Mouse (Mus musculus) C2C12 (cell line): ENCODE results near the gene Trat1. TPM values are rescaled to one million over a fixed set of nuclear protein-coding genes. Genes with fewer than 3 reads are reported as not detected.

Source experiments
- H3K27me3 ChIP-seq: one replicate; pipeline ENCODE4 v1.6.1; 2011; ENCODE audit not compliant: control insufficient read depth, insufficient read depth, insufficient read length
- H3K36me3 ChIP-seq: one replicate; pipeline ENCODE4 v1.6.1; 2011; ENCODE audit not compliant: control insufficient read depth, insufficient read depth
- H3K4me3 ChIP-seq: one replicate; pipeline ENCODE4 v1.5.1; 2011; ENCODE audit warnings: mild to moderate bottlenecking, control low read depth; ENCODE audit not compliant: poor library complexity, insufficient read depth, severe bottlenecking
- H3K79me2 ChIP-seq: one replicate; pipeline ENCODE4 v1.6.1; 2011; ENCODE audit not compliant: control insufficient read depth, insufficient read depth
- H3K79me3 ChIP-seq: one replicate; pipeline ENCODE4 v1.6.1; 2011; ENCODE audit warnings: low read depth, control low read depth
- H3ac ChIP-seq: one replicate; pipeline ENCODE3; 2011; ENCODE audit warnings: low read depth; ENCODE audit not compliant: control insufficient read depth, insufficient read length
- CEBPB ChIP-seq: IDR thresholded peaks from one replicate; pipeline ENCODE4 v1.6.1; 2011; ENCODE audit warnings: low read depth, mild to moderate bottlenecking, control low read depth, moderate library complexity
- CTCF ChIP-seq: IDR thresholded peaks from one replicate; pipeline ENCODE4 v1.5.1; 2011; ENCODE audit not compliant: control insufficient read depth, insufficient read depth, insufficient read length
- FOSL1 ChIP-seq: IDR thresholded peaks from one replicate; pipeline ENCODE4 v1.8.0; 2011; ENCODE audit warnings: mild to moderate bottlenecking, low read length; ENCODE audit not compliant: poor library complexity, insufficient read depth, severe bottlenecking
- MAX ChIP-seq: IDR thresholded peaks from one replicate; pipeline ENCODE4 v1.6.1; 2011; ENCODE audit warnings: mild to moderate bottlenecking, control low read depth
- MYOD1 ChIP-seq: IDR thresholded peaks from one replicate; pipeline ENCODE4 v1.6.1; 2011; ENCODE audit warnings: low read depth; ENCODE audit not compliant: control insufficient read depth, insufficient read length
- MYOG ChIP-seq: IDR thresholded peaks from one replicate; pipeline ENCODE4 v1.6.1; 2011; ENCODE audit not compliant: control insufficient read depth, insufficient read length; ENCODE audit errors: extremely low read depth
- USF1 ChIP-seq: IDR thresholded peaks from one replicate; pipeline ENCODE4 v1.6.1; 2011; ENCODE audit warnings: low read depth, mild to moderate bottlenecking, control low read depth, moderate library complexity
- polyA plus RNA-seq: library from polyadenylated mRNA; unstranded; fragments of >200 nt; fragmentation: generic; extraction: Trizol; gene quantifications from one replicate; pipeline ENCODE4 v1.2.1, GENCODE M21; 2012; ENCODE audit warnings: missing spikeins

The Trat1 gene
- polyA plus RNA-seq, 1 experiment: not detected

DNA sequence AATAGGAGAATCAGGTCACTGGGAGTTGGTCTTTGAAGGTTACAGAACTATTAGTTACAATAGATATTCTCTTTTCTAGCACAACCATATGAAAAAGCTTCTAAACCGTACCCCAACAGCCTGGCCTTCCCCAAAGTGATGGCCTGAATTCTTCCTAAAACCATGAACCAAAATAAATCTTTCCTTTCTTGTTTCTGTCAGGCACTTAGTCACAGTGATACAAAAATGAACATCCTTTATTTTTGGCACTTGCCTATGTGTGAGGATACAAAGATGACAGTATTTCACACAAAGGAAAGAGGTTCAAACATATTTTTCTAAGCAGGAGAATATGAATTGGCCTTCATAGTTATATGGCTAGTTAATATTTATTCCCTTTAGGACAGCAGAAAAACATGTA is 33.6 kb upstream of the Trat1 start:
- H3K36me3 ChIP-seq: no peaks in the 10 kb centered on the region
- no peaks in the 10 kb centered on the region for H3K79me2 ChIP-seq
- TF ChIP-seq MYOG: no peak
- TF ChIP-seq CEBPB: no peak
- TF ChIP-seq CTCF: no peak
- no peak for TF ChIP-seq USF1
- TF ChIP-seq MAX: no peak
- TF ChIP-seq MYOD1: no peak
- TF ChIP-seq FOSL1: no peak
- no peaks in the 10 kb centered on the region for H3K27me3 ChIP-seq
- H3K79me3 ChIP-seq: no peaks in the 10 kb centered on the region
- H3K4me3 ChIP-seq: no peak overlapping the region
- no peak overlapping the region for H3ac ChIP-seq

DNA sequence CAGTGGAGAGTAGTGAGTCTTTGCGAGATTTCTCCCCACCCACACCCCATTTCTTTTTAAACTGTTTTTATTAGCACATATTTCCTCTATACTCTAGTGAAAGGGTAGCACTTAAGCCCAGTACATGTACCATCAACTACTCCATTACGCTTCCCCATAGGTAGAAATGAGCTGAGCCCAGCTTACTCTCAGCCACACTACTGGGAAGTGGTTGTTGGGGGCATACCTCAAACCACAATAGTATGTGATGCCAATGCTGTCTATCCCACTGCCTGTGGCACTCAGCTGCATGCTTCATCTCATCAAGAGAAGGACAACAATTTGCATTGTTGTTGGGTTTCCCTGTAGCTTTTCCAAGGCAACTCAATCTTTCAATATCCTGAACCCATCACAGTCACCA is 29.1 kb upstream of the Trat1 start:
- H3K36me3 ChIP-seq: no peaks in the 10 kb centered on the region
- no peaks in the 10 kb centered on the region for H3K79me3 ChIP-seq
- H3ac ChIP-seq: no peak overlapping the region
- no peaks in the 10 kb centered on the region for H3K27me3 ChIP-seq
- no peak overlapping the region for H3K4me3 ChIP-seq
- no peaks in the 10 kb centered on the region for H3K79me2 ChIP-seq
- TF ChIP-seq MYOG (no peak), CTCF (no peak), FOSL1 (no peak), MYOD1 (no peak), USF1 (no peak), MAX (no peak), CEBPB (no peak)

DNA sequence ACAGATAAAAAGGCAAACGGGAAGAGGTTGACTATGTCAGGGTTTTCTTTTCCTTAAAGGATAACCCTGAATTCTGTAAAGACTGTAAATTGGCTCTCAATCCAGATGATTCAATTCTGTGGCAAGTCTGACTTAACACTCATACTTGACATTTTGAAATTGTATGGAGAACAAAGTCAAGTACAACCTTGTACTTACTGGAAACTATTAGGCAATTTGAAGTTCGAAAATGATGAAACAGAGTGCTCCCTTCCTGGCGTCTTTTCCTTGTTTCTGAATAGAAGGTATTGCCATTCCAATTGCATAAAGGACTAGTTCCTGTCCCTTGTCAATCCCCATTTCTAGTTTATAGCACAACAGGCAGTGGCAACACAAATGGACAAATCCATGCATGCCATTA is 27.6 kb upstream of the Trat1 start:
- Histone ChIP-seq H3K4me3 (no peak overlapping the region), H3ac (no peak overlapping the region), H3K36me3 (no peaks in the 10 kb centered on the region), H3K79me3 (no peaks in the 10 kb centered on the region), H3K27me3 (no peaks in the 10 kb centered on the region), H3K79me2 (no peaks in the 10 kb centered on the region)
- TF ChIP-seq CEBPB (no peak), MYOG (no peak), FOSL1 (no peak), MYOD1 (no peak), MAX (no peak), CTCF (no peak), USF1 (no peak)

DNA sequence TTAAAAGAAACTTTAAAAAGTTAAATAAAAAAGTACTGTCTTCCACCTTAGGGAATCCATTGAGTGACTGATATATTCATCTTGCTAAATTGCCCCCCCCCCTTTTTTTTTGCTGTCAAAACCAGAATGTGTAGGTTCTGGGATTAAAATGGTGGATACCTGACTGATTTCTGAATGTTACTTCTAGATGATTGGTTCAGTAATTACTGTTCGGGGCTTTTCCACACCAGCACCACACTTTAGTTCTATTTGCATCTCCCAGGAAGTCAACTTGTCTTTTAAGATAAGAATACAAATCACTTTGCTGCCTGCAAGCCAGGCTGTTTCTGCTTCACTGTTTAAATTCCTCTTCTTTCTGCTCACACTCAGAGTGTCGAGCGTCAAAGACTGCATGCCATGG is 26.5 kb upstream of the Trat1 start:
- no peak overlapping the region for H3K4me3 ChIP-seq
- no peaks in the 10 kb centered on the region for H3K27me3 ChIP-seq
- no peaks in the 10 kb centered on the region for H3K79me3 ChIP-seq
- no peaks in the 10 kb centered on the region for H3K36me3 ChIP-seq
- no peak overlapping the region for H3ac ChIP-seq
- no peaks in the 10 kb centered on the region for H3K79me2 ChIP-seq
- no peak for TF ChIP-seq MAX
- TF ChIP-seq MYOG: no peak
- no peak for TF ChIP-seq CTCF
- TF ChIP-seq USF1: no peak
- no peak for TF ChIP-seq MYOD1
- TF ChIP-seq FOSL1: no peak
- TF ChIP-seq CEBPB: no peak

DNA sequence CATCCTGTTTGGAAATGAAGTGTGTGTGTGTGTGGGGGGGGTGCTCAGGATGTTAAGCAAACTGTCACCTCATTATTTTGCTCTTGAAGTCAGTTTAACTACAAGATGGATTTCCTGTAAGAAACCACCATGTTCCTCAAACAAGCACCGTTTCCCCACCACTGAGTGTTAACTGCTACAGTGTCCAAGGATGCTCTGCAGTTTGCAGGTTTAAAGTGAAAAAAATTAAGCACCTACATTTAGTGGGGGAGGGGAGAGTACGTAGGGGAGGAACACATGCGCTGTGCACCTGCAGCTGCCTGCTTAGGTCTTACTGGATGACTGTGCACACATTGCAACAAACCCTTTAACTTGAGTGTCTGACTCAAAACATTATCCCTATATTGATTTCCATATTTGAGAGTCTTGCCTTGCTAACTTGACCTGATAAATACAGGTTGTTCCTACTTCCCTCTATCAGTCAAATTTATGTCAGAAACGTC is 16.9 kb upstream of the Trat1 start:
- Histone ChIP-seq H3ac (no peak overlapping the region), H3K4me3 (no peak overlapping the region), H3K79me3 (no peaks in the 10 kb centered on the region), H3K79me2 (no peaks in the 10 kb centered on the region), H3K27me3 (no peaks in the 10 kb centered on the region), H3K36me3 (no peaks in the 10 kb centered on the region)
- TF ChIP-seq MAX (no peak), FOSL1 (no peak), CTCF (no peak), MYOG (no peak), CEBPB (no peak), MYOD1 (no peak), USF1 (no peak)

DNA sequence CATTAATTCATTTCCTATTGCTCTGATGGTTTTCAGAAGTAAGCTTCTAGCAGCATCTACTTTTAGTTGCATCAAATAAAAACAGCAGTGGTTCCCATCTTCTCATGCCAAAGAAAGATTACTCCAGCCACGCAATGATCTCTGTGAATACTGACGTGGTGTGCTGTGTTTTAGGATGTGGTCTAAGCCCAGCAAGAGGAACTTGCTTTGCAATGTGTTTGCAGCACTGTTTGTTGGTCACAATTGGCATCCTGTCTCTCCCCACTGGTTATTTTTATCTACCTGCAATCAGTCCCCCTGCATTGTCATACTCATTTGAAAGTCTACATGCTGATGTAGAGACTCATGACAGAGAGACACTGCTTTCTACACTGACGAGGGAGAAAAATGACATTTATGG is 14.4 kb upstream of the Trat1 start:
- TF ChIP-seq MYOD1: no peak
- no peak for TF ChIP-seq CEBPB
- TF ChIP-seq MYOG: no peak
- TF ChIP-seq USF1: no peak
- TF ChIP-seq MAX: no peak
- TF ChIP-seq FOSL1: no peak
- no peak for TF ChIP-seq CTCF
- Histone ChIP-seq H3ac (no peak overlapping the region), H3K4me3 (no peak overlapping the region)

More for the DNA sequence above, 14.4 kb upstream of the Trat1 start:
- no peaks in the 10 kb centered on the region for H3K27me3 ChIP-seq
- H3K36me3 ChIP-seq: no peaks in the 10 kb centered on the region
- H3K79me2 ChIP-seq: no peaks in the 10 kb centered on the region
- H3K79me3 ChIP-seq: no peaks in the 10 kb centered on the region
